Mouse (Mus musculus) testis, adult 2 months (tissue): Measurements from ENCODE around the gene Gadd45a. TPM values are rescaled to one million over a fixed set of nuclear protein-coding genes. Genes with fewer than 3 reads are reported as not detected.

Source experiments
- H3K27ac ChIP-seq: fragments of 200-500 bp; 2 replicates; pipeline ENCODE4 v1.5.1; 2012; ENCODE audit warnings: low read depth, low read length; ENCODE audit not compliant: control insufficient read depth, insufficient read depth
- H3K27me3 ChIP-seq: fragments of 200-500 bp; 2 replicates; pipeline ENCODE4 v1.6.1; 2012; ENCODE audit warnings: mild to moderate bottlenecking, low read length, moderate library complexity; ENCODE audit not compliant: control insufficient read depth, insufficient read depth
- H3K36me3 ChIP-seq: fragments of 200-500 bp; 2 replicates; pipeline ENCODE4 v1.6.1; 2012; ENCODE audit warnings: mild to moderate bottlenecking, low read length; ENCODE audit not compliant: control insufficient read depth, insufficient read depth
- H3K4me1 ChIP-seq: fragments of 200-500 bp; 2 replicates; pipeline ENCODE4 v1.6.1; 2012; ENCODE audit warnings: low read length; ENCODE audit not compliant: control insufficient read depth, insufficient read depth
- H3K4me3 ChIP-seq: fragments of 200-500 bp; 2 replicates; pipeline ENCODE4 v1.5.1; 2012; ENCODE audit warnings: low read depth, mild to moderate bottlenecking, low read length, moderate library complexity, mixed read lengths; ENCODE audit not compliant: control insufficient read depth
- CTCF ChIP-seq: fragments of 200-500 bp; IDR thresholded peaks from 2 replicates; pipeline ENCODE4 v1.5.1; 2012; ENCODE audit warnings: low read depth, mild to moderate bottlenecking, inconsistent platforms, low read length, moderate library complexity; ENCODE audit not compliant: control insufficient read depth, insufficient read depth, insufficient replicate concordance
- POLR2A ChIP-seq: fragments of 200-500 bp; IDR thresholded peaks from 2 replicates; pipeline ENCODE4 v1.6.1; 2012; ENCODE audit warnings: low read depth, mild to moderate bottlenecking, inconsistent platforms, low read length, moderate library complexity; ENCODE audit not compliant: control insufficient read depth
- polyA plus RNA-seq: library from polyadenylated mRNA; depleted of rRNA; stranded (reverse); fragments of >200 nt; gene quantifications from 2 replicates; pipeline ENCODE4 v1.2.3, GENCODE M21; 2012; rRNA removed

Gadd45a gene
- polyA plus RNA-seq, 1 experiment = 4.1 TPM

DNA sequence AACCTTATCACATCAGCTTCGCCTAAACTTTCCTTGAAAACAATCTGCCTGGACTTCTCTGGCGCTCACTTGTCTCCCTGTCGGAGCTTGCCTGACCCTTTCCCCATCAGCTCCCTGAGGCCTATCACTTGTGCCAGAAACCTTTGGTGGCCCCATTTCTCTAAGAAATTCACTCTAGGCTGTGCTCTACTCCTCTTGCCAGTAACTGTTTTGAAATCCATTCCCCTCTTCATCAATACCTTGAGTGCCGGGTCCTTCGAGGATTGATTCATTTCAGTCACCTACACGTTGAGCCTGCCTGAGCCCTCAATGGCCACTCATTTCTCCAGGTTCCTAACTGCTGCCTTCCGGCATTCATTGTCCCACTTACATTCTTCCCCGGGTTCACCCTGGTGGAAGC, 44.5 kb downstream of the Gadd45a start:
- Histone ChIP-seq H3K27me3 (no peaks in the 10 kb centered on the region), H3K4me1 (no peaks in the 10 kb centered on the region), H3K36me3 (no peaks in the 10 kb centered on the region), H3K27ac (no peak overlapping the region), H3K4me3 (no peak overlapping the region)
- TF ChIP-seq CTCF (no peak), POLR2A (no peak)

DNA sequence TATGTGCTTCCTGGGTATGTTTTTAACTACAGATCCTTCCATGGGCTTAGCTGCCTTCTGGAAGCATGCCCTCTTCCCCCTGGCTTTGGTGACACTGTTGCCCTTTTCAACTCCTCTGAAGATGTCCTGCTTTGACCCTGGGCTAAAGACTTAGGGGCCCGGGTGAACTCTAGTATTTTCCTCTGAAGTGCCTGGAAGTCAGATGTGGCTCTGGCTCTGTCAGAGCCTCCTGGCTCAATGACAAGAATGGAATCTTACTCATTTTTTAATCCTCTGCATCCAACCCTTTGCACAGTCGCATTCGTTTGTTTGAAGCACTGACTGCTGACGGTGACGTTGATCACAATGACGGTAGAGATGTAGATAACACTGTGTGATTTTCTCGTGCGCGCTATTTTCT, 45.0 kb downstream of the Gadd45a start:
- Histone ChIP-seq H3K36me3 (no peaks in the 10 kb centered on the region), H3K27ac (no peak overlapping the region), H3K27me3 (no peaks in the 10 kb centered on the region), H3K4me3 (no peak overlapping the region), H3K4me1 (no peaks in the 10 kb centered on the region)
- TF ChIP-seq POLR2A (no peak), CTCF (no peak)

DNA sequence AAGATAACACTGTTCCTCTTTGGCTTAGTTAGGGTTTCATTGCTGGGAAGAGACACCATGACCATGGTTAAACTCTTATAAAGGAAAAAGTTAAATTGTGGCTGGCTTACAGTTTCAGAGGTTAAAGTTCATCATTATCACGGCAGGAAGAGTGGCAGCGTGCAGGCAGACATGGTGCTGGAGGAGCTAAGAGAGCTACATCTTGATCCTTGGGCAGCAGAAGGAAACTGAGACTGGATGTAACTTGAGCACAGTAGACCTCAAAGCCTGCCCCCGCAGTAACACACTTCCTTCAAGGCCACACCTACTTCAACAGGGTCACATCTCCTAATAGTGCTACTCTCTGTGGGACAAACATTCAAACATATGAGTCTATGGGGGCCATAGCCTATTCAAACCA, 47.7 kb downstream of the Gadd45a start:
- Histone ChIP-seq H3K27ac (no peak overlapping the region), H3K36me3 (no peaks in the 10 kb centered on the region), H3K4me3 (no peak overlapping the region), H3K27me3 (no peaks in the 10 kb centered on the region), H3K4me1 (no peaks in the 10 kb centered on the region; the same call in 1 of the 2 replicates)
- TF ChIP-seq CTCF (no peak), POLR2A (no peak)

DNA sequence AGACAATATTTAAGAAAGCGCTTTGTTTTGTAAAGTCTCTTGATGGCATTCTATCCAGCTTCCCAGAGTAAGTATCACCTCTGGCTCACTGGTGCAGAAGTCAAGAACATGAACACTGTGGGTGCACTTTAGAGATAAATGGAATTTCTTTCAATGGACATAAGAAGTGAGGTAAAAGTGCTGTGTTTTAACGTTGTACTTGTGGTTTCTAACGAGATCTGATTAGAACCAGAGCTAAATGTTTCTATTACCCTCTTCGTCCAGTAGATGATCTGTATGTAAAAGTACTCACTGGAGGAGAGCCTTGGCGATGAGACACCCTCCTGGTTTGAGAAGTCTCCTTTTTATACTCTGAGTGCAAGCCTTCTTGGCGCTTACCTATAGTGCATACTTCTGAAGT, 48.2 kb downstream of the Gadd45a start:
- no peaks in the 10 kb centered on the region; the same call in none of the 2 replicates for H3K4me1 ChIP-seq
- H3K27ac ChIP-seq = no peak overlapping the region
- H3K36me3 ChIP-seq = no peaks in the 10 kb centered on the region
- H3K27me3 ChIP-seq = no peaks in the 10 kb centered on the region
- TF ChIP-seq POLR2A (no peak), CTCF (no peak)
- no peak overlapping the region for H3K4me3 ChIP-seq

DNA sequence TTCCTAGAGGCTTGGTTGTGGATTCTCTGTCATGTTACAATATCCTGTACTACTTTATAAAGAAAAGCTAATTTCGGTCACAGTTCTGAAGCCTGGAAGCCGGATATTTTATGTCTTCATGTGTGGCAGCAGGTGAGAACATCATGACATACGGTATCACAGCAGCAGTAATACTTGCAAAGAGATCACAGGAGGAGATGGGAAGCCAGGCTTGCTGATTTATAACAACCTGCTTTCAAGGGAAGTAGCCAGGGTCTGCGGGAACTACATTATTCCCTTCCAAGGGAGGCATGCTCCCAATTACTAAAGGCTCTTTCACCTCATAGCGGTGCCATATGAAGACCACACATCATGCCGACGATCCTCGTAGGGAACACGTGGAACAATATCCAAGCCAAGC, 48.9 kb downstream of the Gadd45a start:
- no peaks in the 10 kb centered on the region; the same call in none of the 2 replicates for H3K4me1 ChIP-seq
- no peaks in the 10 kb centered on the region for H3K36me3 ChIP-seq
- no peaks in the 10 kb centered on the region for H3K27me3 ChIP-seq
- H3K4me3 ChIP-seq = no peak overlapping the region
- TF ChIP-seq POLR2A = no peak
- TF ChIP-seq CTCF = no peak
- H3K27ac ChIP-seq = no peak overlapping the region

DNA sequence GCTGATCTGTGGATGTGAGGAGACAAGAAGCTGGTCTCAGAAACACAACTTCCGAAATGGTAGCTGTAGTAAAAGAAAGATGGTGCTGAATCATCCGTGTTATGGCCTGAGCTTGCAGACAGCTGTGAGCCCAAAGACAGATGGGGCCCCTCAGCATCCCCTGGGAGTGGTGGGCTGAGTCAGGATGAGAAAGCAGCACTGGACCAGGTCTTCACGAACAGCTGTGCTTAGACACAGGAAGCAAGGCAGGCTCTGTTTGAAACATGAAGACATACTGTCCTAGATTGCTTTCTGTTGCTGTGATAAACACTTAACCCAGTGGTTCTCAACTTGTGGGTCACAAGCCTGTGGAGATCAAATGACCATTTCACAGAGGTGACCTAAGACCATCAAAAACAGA, 49.6 kb downstream of the Gadd45a start:
- Histone ChIP-seq H3K36me3 (no peaks in the 10 kb centered on the region), H3K4me1 (no peaks in the 10 kb centered on the region; the same call in none of the 2 replicates), H3K27me3 (no peaks in the 10 kb centered on the region), H3K4me3 (no peak overlapping the region), H3K27ac (no peak overlapping the region)
- TF ChIP-seq POLR2A (no peak), CTCF (no peak)

DNA sequence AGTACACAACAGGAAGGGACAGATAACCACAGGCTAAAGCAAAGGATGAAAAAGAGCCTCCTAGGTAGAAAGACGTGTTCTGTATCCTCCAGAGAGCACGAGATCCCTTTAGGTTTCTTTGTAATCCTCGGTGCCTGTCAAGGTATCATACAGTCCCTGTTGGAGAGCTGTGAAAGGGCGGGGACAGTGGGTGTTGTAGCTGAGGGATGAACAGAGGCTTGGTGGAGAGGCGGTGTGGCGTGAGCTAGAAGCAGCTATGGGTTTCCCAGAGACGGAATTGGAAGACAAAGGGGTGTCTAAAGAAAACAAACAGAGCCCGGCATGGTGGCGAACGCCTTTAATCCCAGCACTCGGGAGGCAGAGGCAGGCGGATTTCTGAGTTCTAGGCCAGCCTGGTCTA, 51.2 kb downstream of the Gadd45a start:
- Histone ChIP-seq H3K4me1 (no peaks in the 10 kb centered on the region; the same call in none of the 2 replicates), H3K36me3 (no peaks in the 10 kb centered on the region), H3K4me3 (no peak overlapping the region), H3K27ac (no peak overlapping the region), H3K27me3 (no peaks in the 10 kb centered on the region)
- TF ChIP-seq POLR2A = no peak
- no peak for TF ChIP-seq CTCF

DNA sequence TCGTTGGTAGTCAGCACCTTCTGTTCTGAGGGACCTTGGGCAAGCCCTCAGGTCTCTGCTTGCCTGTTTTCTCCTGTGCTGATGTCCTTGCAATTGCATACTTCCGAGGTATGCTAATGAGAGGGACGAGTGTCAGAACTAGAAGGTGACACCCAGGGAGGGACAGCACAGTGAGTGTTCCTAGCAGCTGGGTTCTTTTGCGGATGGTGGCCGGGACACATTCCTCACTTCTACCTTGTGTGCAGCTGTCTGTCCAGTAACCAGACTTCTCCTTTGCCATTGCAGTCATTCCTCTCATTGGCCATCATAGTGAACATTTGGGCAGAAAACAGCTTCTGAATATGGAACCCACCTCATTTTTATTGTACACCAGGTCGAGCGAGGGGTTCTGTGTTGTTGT, 51.8 kb downstream of the Gadd45a start:
- H3K36me3 ChIP-seq = no peaks in the 10 kb centered on the region
- H3K4me1 ChIP-seq = no peaks in the 10 kb centered on the region; the same call in none of the 2 replicates
- no peak overlapping the region for H3K27ac ChIP-seq
- no peaks in the 10 kb centered on the region for H3K27me3 ChIP-seq
- no peak for TF ChIP-seq POLR2A
- TF ChIP-seq CTCF = no peak
- H3K4me3 ChIP-seq = no peak overlapping the region

Other genes with a start within 250 kb of the Gadd45a start
- gene Vmn1r39, start 226.8 kb downstream of the Gadd45a start, polyA plus RNA-seq = not detected in 2 replicates
- 12.2 and 13.6 TPM in 2 replicates for gene Gng12, start 141.1 kb downstream of the Gadd45a start, polyA plus RNA-seq
- 57.3 and 75.1 TPM in 2 replicates for gene Serbp1, start 200.7 kb upstream of the Gadd45a start, polyA plus RNA-seq